Mouse (Mus musculus) stomach, embryonic 16.5 days (tissue): Measurements from ENCODE around the gene Tmem108. TPM values are rescaled to one million over a fixed set of nuclear protein-coding genes. Genes with fewer than 3 reads are reported as not detected.

ENCODE experiments used
- ATAC-seq: fragments of 200-750 bp; cut with Nextera tagmentation; 2 replicates; pipeline ENCODE4 v1.8.0; 2017; ENCODE audit warnings: moderate number of reproducible peaks, moderate TSS enrichment; ENCODE audit not compliant: insufficient read depth, low FRiP score
- H3K27ac ChIP-seq: fragments of 300-500 bp; sonication (generic); 2 replicates; pipeline ENCODE4 v1.5.1; 2014; ENCODE audit warnings: low read length
- H3K27me3 ChIP-seq: fragments of 300-500 bp; sonication (generic); 2 replicates; pipeline ENCODE4 v1.6.1; 2014; ENCODE audit warnings: low read length, control low read depth, mixed read lengths; ENCODE audit not compliant: control insufficient read depth, insufficient read depth
- H3K36me3 ChIP-seq: fragments of 300-500 bp; sonication (generic); 2 replicates; pipeline ENCODE4 v1.6.1; 2014; ENCODE audit warnings: low read length; ENCODE audit not compliant: control insufficient read depth, insufficient read depth
- H3K4me1 ChIP-seq: fragments of 300-500 bp; sonication (generic); 2 replicates; pipeline ENCODE4 v1.6.1; 2014; ENCODE audit warnings: low read length, control low read depth, mixed read lengths; ENCODE audit not compliant: control insufficient read depth, insufficient read depth
- H3K4me2 ChIP-seq: fragments of 300-500 bp; sonication (generic); 2 replicates; pipeline ENCODE4 v1.6.1; 2014; ENCODE audit warnings: low read depth, low read length, mixed read lengths
- H3K4me3 ChIP-seq: fragments of 300-500 bp; sonication (generic); replicated peaks from 2 replicates; pipeline ENCODE4 v1.5.1; 2014; ENCODE audit warnings: mild to moderate bottlenecking, low read length
- H3K9ac ChIP-seq: fragments of 300-500 bp; sonication (generic); 2 replicates; pipeline ENCODE4 v1.6.1; 2014; ENCODE audit warnings: low read length
- H3K9me3 ChIP-seq: fragments of 300-500 bp; sonication (generic); replicated peaks from 2 replicates; pipeline ENCODE4 v1.6.1; 2016; ENCODE audit warnings: low read length, control low read depth; ENCODE audit not compliant: control insufficient read depth
- WGBS: fragments of 180-500 bp; shearing (Covaris S2); extraction: QIAGEN DNeasy Blood & Tissue Kit; methylation state at CpG from one replicate; pipeline ENCODE4 v1.1.7; 2014; 5-methylcytosine and 5-hydroxymethylcytosine counted together
- polyA plus RNA-seq: library from polyadenylated mRNA; unstranded; fragments of >200 nt; fragmentation: Nextera tagmentation; extraction: Ambion mirVana; gene quantifications from 2 replicates; pipeline ENCODE4 v1.2.1, GENCODE M21; 2015

Tmem108 gene
- polyA plus RNA-seq, 1 experiment from 2014 or later: 10.3 TPM

- Histone ChIP-seq H3K27me3 (no peaks in the 10 kb centered on the region), H3K27ac (no peak overlapping the region), H3K36me3 (no peaks in the 10 kb centered on the region), H3K4me2 (no peak overlapping the region), H3K4me1 (no peaks in the 10 kb centered on the region), H3K9me3 (no peaks in the 10 kb centered on the region), H3K9ac (no peak overlapping the region), H3K4me3 (no peak overlapping the region)
- ATAC-seq: no peak; the same call in 1 of the 2 replicates
- WGBS: 23% methylated on average over 10 of the region's 10 CpGs
Observed at GRCm38 (mm10) chr9:103525041-103525537, 236.5 kb downstream of the Tmem108 start.

GRCm38 (mm10) chr9:103524600-103524999 is 237.0 kb downstream of the Tmem108 start:
- H3K27me3 ChIP-seq: no peaks in the 10 kb centered on the region
- H3K4me2 ChIP-seq: no peak overlapping the region
- no peaks in the 10 kb centered on the region for H3K9me3 ChIP-seq
- H3K9ac ChIP-seq: no peak overlapping the region
- no peak overlapping the region for H3K27ac ChIP-seq
- no peak overlapping the region for H3K4me3 ChIP-seq
- 48% methylated on average over 5 of the region's 5 CpGs for WGBS
- H3K4me1 ChIP-seq: no peaks in the 10 kb centered on the region
- no peak for ATAC-seq
- H3K36me3 ChIP-seq: no peaks in the 10 kb centered on the region

- no peak overlapping the region for H3K4me3 ChIP-seq
- no peak overlapping the region for H3K27ac ChIP-seq
- no peaks in the 10 kb centered on the region for H3K4me1 ChIP-seq
- no peak overlapping the region for H3K4me2 ChIP-seq
- H3K36me3 ChIP-seq: no peaks in the 10 kb centered on the region
- no peak for ATAC-seq
- WGBS: 54% methylated on average over 7 of the region's 7 CpGs
- no peaks in the 10 kb centered on the region for H3K27me3 ChIP-seq
- 0 out of 2 replicates have a peak, but pooled peaks cover 2% of the 10 kb centered on the region for H3K9me3 ChIP-seq
- no peak overlapping the region for H3K9ac ChIP-seq
Observed at GRCm38 (mm10) chr9:103523742-103524403, 237.8 kb downstream of the Tmem108 start.

GRCm38 (mm10) chr9:103523008-103523407 is 238.6 kb downstream of the Tmem108 start:
- no peak overlapping the region for H3K27ac ChIP-seq
- H3K27me3 ChIP-seq: no peaks in the 10 kb centered on the region
- H3K9me3 ChIP-seq: 0 out of 2 replicates have a peak, but pooled peaks cover 2% of the 10 kb centered on the region
- H3K36me3 ChIP-seq: no peaks in the 10 kb centered on the region
- no peak overlapping the region for H3K4me3 ChIP-seq
- WGBS: 54% methylated on average over 6 of the region's 6 CpGs
- H3K9ac ChIP-seq: no peak overlapping the region
- no peak for ATAC-seq
- no peaks in the 10 kb centered on the region for H3K4me1 ChIP-seq
- no peak overlapping the region for H3K4me2 ChIP-seq

GRCm38 (mm10) chr9:103513884-103514283 is 247.8 kb downstream of the Tmem108 start:
- ATAC-seq: no peak
- Histone ChIP-seq H3K4me2 (no peak overlapping the region), H3K27ac (no peak overlapping the region), H3K9ac (no peak overlapping the region), H3K4me1 (no peaks in the 10 kb centered on the region), H3K9me3 (no peaks in the 10 kb centered on the region), H3K27me3 (no peaks in the 10 kb centered on the region), H3K4me3 (no peak overlapping the region), H3K36me3 (no peaks in the 10 kb centered on the region)
- WGBS: 69% methylated on average over 2 of the region's 2 CpGs

GRCm38 (mm10) chr9:103512257-103512656 is 249.4 kb downstream of the Tmem108 start:
- Histone ChIP-seq H3K4me1 (no peaks in the 10 kb centered on the region), H3K27ac (no peak overlapping the region), H3K9me3 (no peaks in the 10 kb centered on the region), H3K36me3 (no peaks in the 10 kb centered on the region), H3K9ac (no peak overlapping the region), H3K4me3 (no peak overlapping the region), H3K4me2 (no peak overlapping the region), H3K27me3 (no peaks in the 10 kb centered on the region)
- WGBS: 76% methylated on average over 6 of the region's 6 CpGs
- no peak for ATAC-seq

GRCm38 (mm10) chr9:103506968-103507584 is 254.6 kb downstream of the Tmem108 start:
- no peak overlapping the region for H3K9ac ChIP-seq
- no peak overlapping the region for H3K4me2 ChIP-seq
- H3K27ac ChIP-seq: no peak overlapping the region
- no peaks in the 10 kb centered on the region for H3K27me3 ChIP-seq
- no peak overlapping the region for H3K4me3 ChIP-seq
- 0 out of 2 replicates have a peak, but pooled peaks cover 3% of the 10 kb centered on the region for H3K9me3 ChIP-seq
- no peaks in the 10 kb centered on the region for H3K36me3 ChIP-seq
- WGBS: 54% methylated on average over 7 of the region's 7 CpGs
- peaks cover 7% of the 10 kb centered on the region; the same call in 1 of the 2 replicates for H3K4me1 ChIP-seq
- ATAC-seq: peak; percentile 69

- no peaks in the 10 kb centered on the region for H3K27me3 ChIP-seq
Observed at GRCm38 (mm10) chr9:103505067-103505466, 256.6 kb downstream of the Tmem108 start.

GRCm38 (mm10) chr9:103504646-103505045 is 257.0 kb downstream of the Tmem108 start:
- WGBS: 87% methylated on average over 1 of the region's 1 CpGs

More at GRCm38 (mm10) chr9:103505067-103505466, 256.6 kb downstream of the Tmem108 start:
- Histone ChIP-seq H3K4me2 (no peak overlapping the region), H3K9ac (no peak overlapping the region), H3K27ac (no peak overlapping the region), H3K36me3 (no peaks in the 10 kb centered on the region), H3K4me3 (no peak overlapping the region), H3K9me3 (0 out of 2 replicates have a peak, but pooled peaks cover 3% of the 10 kb centered on the region), H3K4me1 (peaks cover 7% of the 10 kb centered on the region; the same call in 1 of the 2 replicates)
- 67% methylated on average over 5 of the region's 5 CpGs for WGBS
- ATAC-seq: no peak

More at GRCm38 (mm10) chr9:103504646-103505045, 257.0 kb downstream of the Tmem108 start:
- ATAC-seq: no peak
- H3K27ac ChIP-seq: no peak overlapping the region
- peaks cover 7% of the 10 kb centered on the region; the same call in 1 of the 2 replicates for H3K4me1 ChIP-seq
- H3K4me3 ChIP-seq: no peak overlapping the region
- H3K4me2 ChIP-seq: no peak overlapping the region
- H3K9me3 ChIP-seq: 0 out of 2 replicates have a peak, but pooled peaks cover 3% of the 10 kb centered on the region
- no peaks in the 10 kb centered on the region for H3K27me3 ChIP-seq
- no peak overlapping the region for H3K9ac ChIP-seq
- H3K36me3 ChIP-seq: no peaks in the 10 kb centered on the region
